Mouse (Mus musculus) liver, postnatal 0 days (tissue): ENCODE measurements around the gene Zmynd15. TPM values are rescaled to one million over a fixed set of nuclear protein-coding genes. Genes with fewer than 3 reads are reported as not detected.

Source experiments
- ATAC-seq: fragments of 200-750 bp; cut with Nextera tagmentation; 2 replicates; pipeline ENCODE4 v1.8.0; 2017; ENCODE audit warnings: mild to moderate bottlenecking, moderate library complexity
- DNase-seq: peaks from one replicate; pipeline ENCODE4 v3.0.0-alpha.2; 2016
- H3K27ac ChIP-seq: fragments of 300-500 bp; sonication (generic); 2 replicates; pipeline ENCODE4 v1.5.1; 2014; ENCODE audit warnings: antibody characterized with exemption, moderate library complexity, mild to moderate bottlenecking, low read depth
- H3K27me3 ChIP-seq: fragments of 300-500 bp; sonication (generic); 2 replicates; pipeline ENCODE4 v1.6.1; 2014; ENCODE audit warnings: low read length, control low read depth, mixed read lengths; ENCODE audit not compliant: insufficient read depth
- H3K36me3 ChIP-seq: fragments of 300-500 bp; sonication (generic); replicated peaks from 2 replicates; pipeline ENCODE4 v1.6.1; 2014; ENCODE audit warnings: mild to moderate bottlenecking, control low read depth, low read length, moderate library complexity, mixed read lengths; ENCODE audit not compliant: insufficient read depth
- H3K4me1 ChIP-seq: fragments of 300-500 bp; sonication (generic); 2 replicates; pipeline ENCODE4 v1.6.1; 2014; ENCODE audit warnings: antibody characterized with exemption, mild to moderate bottlenecking, control low read depth; ENCODE audit not compliant: insufficient read depth
- H3K4me2 ChIP-seq: fragments of 300-500 bp; sonication (generic); 2 replicates; pipeline ENCODE4 v1.6.1; 2014; ENCODE audit warnings: low read depth, mild to moderate bottlenecking, low read length, moderate library complexity, mixed read lengths
- H3K4me3 ChIP-seq: fragments of 300-500 bp; sonication (generic); 2 replicates; pipeline ENCODE4 v1.5.1; 2014; ENCODE audit warnings: low read depth, low read length
- H3K9ac ChIP-seq: fragments of 300-500 bp; sonication (generic); replicated peaks from 2 replicates; pipeline ENCODE4 v1.6.1; 2014; ENCODE audit warnings: mild to moderate bottlenecking, moderate library complexity
- H3K9me3 ChIP-seq: fragments of 300-500 bp; sonication (generic); 2 replicates; pipeline ENCODE4 v1.6.1; 2016; ENCODE audit warnings: mild to moderate bottlenecking, control low read depth, low read length, mixed read lengths
- CTCF ChIP-seq: sonication (generic); IDR thresholded peaks from 2 replicates; pipeline ENCODE4 v1.5.1; 2016; ENCODE audit warnings: antibody characterized with exemption, low read depth
- EP300 ChIP-seq: IDR thresholded peaks from 2 replicates; pipeline ENCODE4 v1.6.1; 2016; ENCODE audit warnings: antibody characterized with exemption, low read depth, mild to moderate bottlenecking
- WGBS: fragments of 180-500 bp; shearing (Covaris S2); extraction: QIAGEN DNeasy Blood & Tissue Kit; methylation state at CpG from one replicate; pipeline ENCODE4 v1.1.7; 2014; ENCODE audit not compliant: insufficient replicate concordance; 5-methylcytosine and 5-hydroxymethylcytosine counted together
- polyA plus RNA-seq: library from polyadenylated mRNA; unstranded; fragments of >200 nt; fragmentation: Nextera tagmentation; extraction: Ambion mirVana; gene quantifications from 2 replicates; pipeline ENCODE4 v1.2.1, GENCODE M21; 2015

The Zmynd15 gene
- polyA plus RNA-seq, 1 experiment from 2014 or later, result 0.70 TPM

GRCm38 (mm10) chr11:70506962-70507515 lies 47.8 kb downstream of the Zmynd15 start:
- no peaks in the 10 kb centered on the region for H3K36me3 ChIP-seq
- no peak overlapping the region for H3K4me2 ChIP-seq

DNA sequence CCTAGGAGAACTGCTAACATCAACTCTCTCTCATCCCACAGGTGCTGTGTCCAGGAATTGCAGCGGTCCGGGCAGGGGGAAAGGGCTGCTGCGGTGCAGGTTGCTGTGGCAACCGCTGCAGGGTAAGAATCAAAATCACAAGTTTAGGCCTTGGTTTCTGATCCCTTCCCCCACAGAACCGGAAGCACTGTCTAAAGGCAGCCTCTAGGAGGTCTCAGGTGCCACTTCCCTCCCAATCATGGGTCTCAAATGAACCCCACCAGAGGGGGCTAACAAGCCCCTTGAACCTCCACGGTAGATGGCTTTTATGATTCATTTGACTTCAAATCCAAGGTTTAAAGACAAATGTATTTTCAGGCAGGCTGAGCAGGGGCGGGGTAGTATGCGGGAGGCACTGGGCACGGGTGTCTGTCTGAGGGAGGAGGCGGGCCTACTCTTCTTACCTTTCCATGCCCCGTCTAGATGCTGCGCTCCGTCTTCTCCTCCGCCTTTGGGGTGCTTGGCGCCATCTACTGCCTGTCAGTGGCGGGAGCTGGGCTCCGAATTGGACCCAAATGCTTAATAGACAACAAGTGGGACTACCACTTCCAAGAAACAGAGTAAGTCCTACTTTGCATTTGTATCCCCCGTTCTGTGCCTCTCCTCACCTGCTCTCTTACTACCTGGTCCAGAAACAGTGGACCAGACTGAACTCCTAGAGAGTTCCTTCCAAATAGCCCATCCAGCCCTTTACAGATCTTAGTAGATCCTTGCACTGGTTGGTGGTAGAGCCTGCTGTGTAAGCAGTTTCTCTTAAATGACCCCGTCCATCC lies 50.7 kb downstream of the Zmynd15 start:
- Histone ChIP-seq H3K36me3 (no peaks in the 10 kb centered on the region), H3K4me1 (no peaks in the 10 kb centered on the region), H3K9me3 (no peaks in the 10 kb centered on the region), H3K4me2 (no peak overlapping the region), H3K9ac (no peak overlapping the region), H3K27me3 (no peaks in the 10 kb centered on the region), H3K4me3 (no peak overlapping the region), H3K27ac (no peak overlapping the region)
- ATAC-seq, result no peak
- TF ChIP-seq CTCF (peak; percentile 70), EP300 (no peak)
- 8% methylated on average over 19 of the region's 19 CpGs for WGBS
- DNase-seq, result peak; percentile 45

More at GRCm38 (mm10) chr11:70506962-70507515, 47.8 kb downstream of the Zmynd15 start:
- 66% methylated on average over 7 of the region's 7 CpGs for WGBS
- H3K4me1 ChIP-seq, result 0 out of 2 replicates have a peak, but pooled peaks cover 5% of the 10 kb centered on the region
- H3K27me3 ChIP-seq, result no peaks in the 10 kb centered on the region
- no peak for ATAC-seq
- H3K9me3 ChIP-seq, result no peaks in the 10 kb centered on the region
- H3K4me3 ChIP-seq, result no peak overlapping the region
- H3K27ac ChIP-seq, result no peak overlapping the region
- no peak overlapping the region for H3K9ac ChIP-seq
- no peak for DNase-seq
- no peak for TF ChIP-seq EP300
- TF ChIP-seq CTCF, result no peak

- no peak for DNase-seq
- Histone ChIP-seq H3K27ac (no peak overlapping the region), H3K4me1 (no peaks in the 10 kb centered on the region), H3K4me2 (no peak overlapping the region), H3K27me3 (no peaks in the 10 kb centered on the region), H3K4me3 (no peak overlapping the region), H3K9ac (no peak overlapping the region), H3K9me3 (no peaks in the 10 kb centered on the region), H3K36me3 (no peaks in the 10 kb centered on the region)
- WGBS, result 52% methylated on average over 2 of the region's 2 CpGs
- TF ChIP-seq EP300 (no peak), CTCF (no peak)
- no peak for ATAC-seq
Measured at GRCm38 (mm10) chr11:70511242-70511641, 52.0 kb downstream of the Zmynd15 start.

DNA sequence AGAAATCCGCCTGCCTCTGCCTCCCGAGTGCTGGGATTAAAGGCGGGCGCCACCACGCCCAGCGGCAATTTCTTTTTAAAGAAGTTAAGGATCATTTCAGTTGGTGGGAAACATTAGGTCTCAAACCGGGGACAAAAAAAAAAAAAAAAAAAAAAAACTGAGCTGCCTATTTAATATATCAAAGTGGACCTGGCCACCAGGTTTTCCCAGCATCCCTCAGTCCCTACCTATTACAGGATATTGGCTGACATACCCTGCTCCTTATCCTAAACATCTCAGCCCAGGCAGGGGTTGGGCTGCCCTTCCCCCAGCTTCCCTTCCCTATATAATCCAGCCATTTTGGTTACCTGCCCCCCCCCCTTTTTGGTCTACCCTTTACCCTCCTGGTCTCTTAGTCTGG lies 52.6 kb downstream of the Zmynd15 start:
- no peak overlapping the region for H3K9ac ChIP-seq
- no peak overlapping the region for H3K4me2 ChIP-seq
- TF ChIP-seq EP300, result no peak
- TF ChIP-seq CTCF, result no peak
- no peaks in the 10 kb centered on the region for H3K9me3 ChIP-seq
- no peak overlapping the region for H3K4me3 ChIP-seq
- no peaks in the 10 kb centered on the region for H3K27me3 ChIP-seq
- DNase-seq (no peak), ATAC-seq (no peak)
- H3K36me3 ChIP-seq, result no peaks in the 10 kb centered on the region
- H3K27ac ChIP-seq, result no peak overlapping the region
- H3K4me1 ChIP-seq, result no peaks in the 10 kb centered on the region
- WGBS, result 74% methylated on average over 7 of the region's 7 CpGs

GRCm38 (mm10) chr11:70512709-70513342 lies 53.6 kb downstream of the Zmynd15 start:
- Histone ChIP-seq H3K27ac (no peak overlapping the region), H3K36me3 (no peaks in the 10 kb centered on the region), H3K27me3 (no peaks in the 10 kb centered on the region), H3K4me1 (no peaks in the 10 kb centered on the region), H3K4me2 (no peak overlapping the region), H3K4me3 (no peak overlapping the region), H3K9me3 (no peaks in the 10 kb centered on the region), H3K9ac (no peak overlapping the region)
- WGBS, result 60% methylated on average over 7 of the region's 7 CpGs
- TF ChIP-seq EP300, result no peak
- DNase-seq, result no peak
- no peak for ATAC-seq

- no peaks in the 10 kb centered on the region for H3K9me3 ChIP-seq
- H3K4me1 ChIP-seq, result 0 out of 2 replicates have a peak, but pooled peaks cover 1% of the 10 kb centered on the region
- H3K4me3 ChIP-seq, result no peak overlapping the region
- H3K9ac ChIP-seq, result no peak overlapping the region
- ATAC-seq (no peak), DNase-seq (no peak)
- H3K27ac ChIP-seq, result no peak overlapping the region
- no peak overlapping the region for H3K4me2 ChIP-seq
- no peaks in the 10 kb centered on the region for H3K36me3 ChIP-seq
- no peaks in the 10 kb centered on the region for H3K27me3 ChIP-seq
- TF ChIP-seq EP300, result no peak
- TF ChIP-seq CTCF, result no peak
- 69% methylated on average over 11 of the region's 11 CpGs for WGBS
Measured at GRCm38 (mm10) chr11:70513520-70513919, 54.3 kb downstream of the Zmynd15 start.
